Mouse (Mus musculus) cerebellum, adult 2 months (tissue): ENCODE measurements at regions not wholly inside any gene's neighbourhood (a gene's known extent, or its start where the extent isn't known, plus 50 kb on each side); places are given as distances from the start of the nearest gene placed in this dataset.
"Not testable (repeated sequence)": the region's sequence is repeated elsewhere in the genome, so short reads cannot be mapped to it uniquely, and the experiment has no call there.

ENCODE experiments used
- DNase-seq, 2 experiments: peaks; one replicate each; pipeline ENCODE4 v3.0.0; 2021
- H3K27ac ChIP-seq: fragments of 200-500 bp; 2 replicates; pipeline ENCODE4 v1.5.1; 2012; ENCODE audit warnings: low read length, control low read depth, inconsistent platforms; ENCODE audit not compliant: insufficient read depth
- H3K27me3 ChIP-seq: fragments of 200-500 bp; 2 replicates; pipeline ENCODE4 v1.6.1; 2012; ENCODE audit warnings: inconsistent platforms, mild to moderate bottlenecking, low read length, moderate library complexity; ENCODE audit not compliant: control insufficient read depth, insufficient read depth
- H3K4me1 ChIP-seq: fragments of 200-500 bp; 2 replicates; pipeline ENCODE4 v1.6.1; 2011; ENCODE audit warnings: low read length; ENCODE audit not compliant: control insufficient read depth, insufficient read depth
- H3K4me3 ChIP-seq: fragments of 200-500 bp; replicated peaks from 2 replicates; pipeline ENCODE3; 2011; ENCODE audit warnings: mild to moderate bottlenecking, low read depth, low read length, control low read depth; ENCODE audit not compliant: insufficient read depth
- CTCF ChIP-seq: fragments of 200-500 bp; IDR thresholded peaks from 2 replicates; pipeline ENCODE4 v1.5.1; 2011; ENCODE audit warnings: low read depth, mild to moderate bottlenecking, control low read depth, low read length, moderate library complexity, borderline replicate concordance; ENCODE audit not compliant: insufficient read depth
- POLR2A ChIP-seq: fragments of 200-500 bp; IDR thresholded peaks from 2 replicates; pipeline ENCODE4 v1.6.1; 2011; ENCODE audit warnings: low read length, control low read depth, borderline replicate concordance; ENCODE audit not compliant: insufficient read depth
- WGBS: fragments of 180-500 bp; shearing (Covaris S2); methylation state at CpG from one replicate; pipeline ENCODE4 v1.1.7; 2018; 5-methylcytosine and 5-hydroxymethylcytosine counted together

DNA sequence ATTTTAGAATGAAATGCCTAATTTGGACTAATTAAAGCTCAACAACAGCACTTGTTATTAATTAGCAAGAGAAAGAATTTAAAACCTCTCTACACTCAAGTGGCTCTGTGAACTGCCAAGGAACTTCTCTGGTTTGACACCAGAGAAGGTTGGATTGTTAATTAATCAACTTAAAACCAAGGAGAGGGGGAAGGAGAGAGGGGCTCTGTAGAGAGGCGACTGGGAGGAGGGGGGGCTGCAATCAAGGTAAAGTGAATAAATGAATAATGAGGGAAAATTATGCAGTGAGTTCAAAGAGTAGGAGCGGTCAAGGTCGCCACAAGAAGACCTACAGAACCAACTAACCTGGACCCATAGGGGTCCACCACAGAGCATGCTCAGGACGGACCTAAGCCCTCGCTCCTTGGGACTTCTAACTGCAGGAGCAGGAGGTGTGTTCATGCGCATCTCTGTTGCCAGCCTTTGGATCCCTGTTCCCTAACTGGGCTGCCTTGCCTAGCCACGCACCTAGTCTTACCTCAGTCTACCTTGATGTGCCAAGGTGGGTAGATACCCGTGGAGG is 189.0 kb upstream of the Ghr start:
- H3K4me3 ChIP-seq = no peak overlapping the region
- no peak overlapping the region for H3K27ac ChIP-seq
- DNase-seq = no peak
- H3K27me3 ChIP-seq = no peaks in the 10 kb centered on the region
- TF ChIP-seq POLR2A = no peak
- TF ChIP-seq CTCF = no peak
- WGBS = 88% methylated on average over 8 of the region's 8 CpGs
- no peaks in the 10 kb centered on the region for H3K4me1 ChIP-seq

- no peak for TF ChIP-seq CTCF
- TF ChIP-seq POLR2A = no peak
Measured at GRCm38 (mm10) chr15:3770312-3770711, 187.0 kb upstream of the Ghr start.

DNA sequence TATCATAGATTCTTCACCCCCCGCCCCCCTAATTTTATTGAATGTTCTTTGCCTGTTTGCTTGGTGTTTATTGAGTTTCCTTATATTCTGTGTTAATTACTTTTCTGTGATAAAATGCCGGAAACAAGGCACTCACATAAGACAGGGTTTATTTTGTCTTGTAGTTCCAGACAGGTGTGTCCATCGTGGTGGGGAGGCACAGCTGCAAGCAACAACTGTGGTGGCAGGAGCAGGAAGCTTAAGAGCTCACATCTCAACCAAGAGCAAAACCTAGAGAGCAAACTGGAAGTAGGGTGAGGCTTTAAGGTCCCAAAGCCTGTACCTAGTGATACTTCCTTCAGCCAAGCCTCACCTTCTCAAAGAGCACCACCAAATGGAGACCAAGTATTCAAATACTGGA is 181.4 kb upstream of the Ghr start:
- H3K4me1 ChIP-seq = no peaks in the 10 kb centered on the region
- H3K4me3 ChIP-seq = no peak overlapping the region
- no peak for TF ChIP-seq POLR2A
- no peak for TF ChIP-seq CTCF
- WGBS = 82% methylated on average over 3 of the region's 3 CpGs
- no peak overlapping the region for H3K27ac ChIP-seq
- no peak for DNase-seq
- H3K27me3 ChIP-seq = no peaks in the 10 kb centered on the region

More at GRCm38 (mm10) chr15:3770312-3770711, 187.0 kb upstream of the Ghr start:
- no peaks in the 10 kb centered on the region for H3K4me1 ChIP-seq
- H3K4me3 ChIP-seq = no peak overlapping the region
- no peaks in the 10 kb centered on the region for H3K27me3 ChIP-seq
- H3K27ac ChIP-seq = no peak overlapping the region
- WGBS = 83% methylated on average over 4 of the region's 4 CpGs
- DNase-seq = no peak

GRCm38 (mm10) chr15:3760396-3760795 is 177.1 kb upstream of the Ghr start:
- no peak for DNase-seq

DNA sequence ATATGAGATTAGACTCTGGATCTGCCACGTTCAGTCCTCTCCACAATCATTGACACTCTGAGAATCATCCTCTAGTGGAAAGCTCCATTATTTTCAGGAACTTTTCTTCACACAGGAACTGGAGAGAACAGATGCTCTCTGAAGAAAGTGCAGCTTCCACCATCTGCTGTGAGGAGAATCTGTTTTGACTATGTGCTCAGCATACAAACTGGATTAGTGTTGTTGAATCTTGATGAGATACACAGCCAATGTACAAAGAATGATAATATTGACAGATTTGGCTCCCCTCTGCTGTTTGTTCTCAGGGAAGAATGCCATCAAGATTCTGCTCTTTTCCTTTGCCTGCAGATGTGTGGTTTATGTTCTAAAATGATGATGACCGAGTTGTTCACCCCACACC is 172.3 kb upstream of the Ghr start:
- 51% methylated on average over 2 of the region's 2 CpGs for WGBS
- DNase-seq = no peak

More at GRCm38 (mm10) chr15:3760396-3760795, 177.1 kb upstream of the Ghr start:
- H3K4me3 ChIP-seq = no peak overlapping the region
- no peaks in the 10 kb centered on the region for H3K27me3 ChIP-seq
- H3K4me1 ChIP-seq = no peaks in the 10 kb centered on the region
- TF ChIP-seq CTCF (no peak), POLR2A (no peak)
- H3K27ac ChIP-seq = no peak overlapping the region
- WGBS = 30% methylated on average over 3 of the region's 3 CpGs

DNA sequence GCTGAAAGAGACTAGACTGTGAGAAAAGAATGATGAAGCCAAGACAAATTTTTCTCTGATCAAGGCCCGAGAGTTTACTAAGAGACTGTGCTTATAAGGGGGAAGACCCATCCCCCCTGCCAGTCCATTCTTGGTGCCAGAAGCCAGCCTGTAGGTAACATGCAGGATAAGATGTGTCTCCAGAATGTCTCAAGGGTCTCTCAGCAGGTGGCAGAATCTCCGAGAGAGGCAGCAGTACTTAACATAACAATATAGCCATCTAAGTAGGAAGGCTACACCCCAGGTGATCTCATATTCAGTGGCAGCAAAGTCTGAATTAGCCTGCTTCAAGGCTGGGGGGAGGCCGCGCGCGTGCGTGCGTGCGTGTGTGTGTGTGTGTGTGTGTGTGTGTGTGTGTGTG is 164.8 kb upstream of the Ghr start:
- not testable (repeated sequence) for DNase-seq, H3K4me3 ChIP-seq, H3K4me1 ChIP-seq, H3K27ac ChIP-seq, H3K27me3 ChIP-seq
- 53% methylated on average over 9 of the region's 9 CpGs for WGBS

More for the DNA sequence above, 172.3 kb upstream of the Ghr start:
- TF ChIP-seq CTCF (no peak), POLR2A (no peak)
- Histone ChIP-seq H3K4me3 (no peak overlapping the region), H3K27me3 (no peaks in the 10 kb centered on the region), H3K27ac (no peak overlapping the region), H3K4me1 (no peaks in the 10 kb centered on the region)

DNA sequence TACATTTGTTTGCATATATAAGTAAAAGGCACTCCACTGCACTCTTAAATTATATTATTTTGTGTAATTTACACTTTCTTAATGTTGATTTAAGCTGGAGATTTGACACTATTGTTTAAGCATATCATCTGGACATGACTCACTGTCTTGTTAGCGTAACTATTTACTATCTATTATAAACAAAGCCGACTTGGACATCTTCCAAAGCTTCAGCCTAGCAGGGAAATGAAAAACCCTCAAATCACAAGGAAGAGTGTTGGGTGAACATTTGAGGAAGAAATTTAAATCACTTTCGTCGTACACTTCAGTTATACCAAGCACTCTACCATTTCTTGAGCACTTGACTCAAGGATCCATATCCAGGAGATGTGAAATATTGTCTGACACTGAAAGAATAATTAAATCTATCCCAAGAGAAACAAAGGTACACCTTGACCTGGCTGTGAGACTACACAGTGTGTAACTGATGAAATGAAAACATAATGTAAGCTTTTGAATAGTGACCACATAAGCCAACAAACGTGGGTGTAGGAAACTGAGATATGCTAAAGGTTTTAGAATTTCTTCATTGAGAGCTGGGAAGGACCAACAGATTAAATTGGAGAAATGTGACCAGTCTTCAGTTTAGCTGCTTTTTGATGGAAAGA is 160.0 kb upstream of the Ghr start:
- 76% methylated on average over 5 of the region's 5 CpGs for WGBS
- DNase-seq = no peak
- Histone ChIP-seq H3K4me1 (no peaks in the 10 kb centered on the region), H3K27me3 (no peaks in the 10 kb centered on the region), H3K27ac (no peak overlapping the region), H3K4me3 (no peak overlapping the region)
- TF ChIP-seq CTCF (no peak), POLR2A (no peak)

DNA sequence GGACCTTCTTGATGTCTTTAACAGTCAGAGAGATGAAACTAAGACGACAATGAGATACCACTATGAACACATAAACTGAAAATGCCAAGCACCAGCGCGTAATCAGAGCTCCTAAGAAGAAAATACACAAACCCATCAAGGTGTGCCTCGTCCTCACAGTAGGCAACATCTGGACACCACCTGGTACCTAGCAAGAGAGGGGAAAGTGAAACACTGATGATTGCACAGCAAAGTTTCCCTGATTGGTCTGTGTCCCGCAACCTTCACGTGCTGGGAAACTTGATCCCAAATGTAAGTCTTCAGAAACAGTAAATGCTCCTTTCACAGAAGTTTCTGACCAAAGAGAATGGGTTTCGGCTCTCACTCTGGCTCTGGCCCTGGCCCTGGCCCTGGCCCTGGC is 158.9 kb upstream of the Ghr start:
- TF ChIP-seq POLR2A = no peak
- TF ChIP-seq CTCF = no peak
- Histone ChIP-seq H3K4me1 (no peaks in the 10 kb centered on the region), H3K27me3 (no peaks in the 10 kb centered on the region), H3K27ac (no peak overlapping the region), H3K4me3 (no peak overlapping the region)
- DNase-seq = no peak
- 89% methylated on average over 7 of the region's 7 CpGs for WGBS

DNA sequence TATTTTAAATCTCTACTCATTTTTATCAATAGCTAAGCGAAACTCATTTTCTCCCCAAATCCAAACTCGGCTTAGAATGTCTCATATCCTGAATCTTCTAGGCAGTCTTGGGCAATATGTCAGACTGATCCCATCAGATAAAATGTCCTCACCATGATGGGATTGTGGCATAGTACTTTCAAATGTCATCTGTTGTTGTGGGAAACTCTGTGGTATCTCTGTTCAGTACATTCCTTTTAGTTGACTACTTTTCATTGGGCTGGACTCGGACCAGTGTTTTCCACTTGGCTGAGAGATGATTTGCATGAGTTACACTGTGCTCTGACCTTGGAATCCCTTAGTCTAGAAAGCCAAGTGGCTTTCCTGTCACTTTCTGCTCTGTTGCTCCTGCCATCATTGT is 141.9 kb upstream of the Ghr start:
- H3K4me1 ChIP-seq = no peaks in the 10 kb centered on the region
- H3K27ac ChIP-seq = no peak overlapping the region
- no peak for TF ChIP-seq POLR2A
- TF ChIP-seq CTCF = no peak
- 64% methylated on average over 3 of the region's 3 CpGs for WGBS
- H3K27me3 ChIP-seq = no peaks in the 10 kb centered on the region
- H3K4me3 ChIP-seq = no peak overlapping the region
- DNase-seq = no peak
